Mouse (Mus musculus) mouse embryonic stem cell (cell line): ENCODE data around the gene Gm28539.

Experiments used
- in situ Hi-C, 2 experiments: fragments of 300-500 bp; cut with MboI; formaldehyde crosslinking; loops; 1 replicate in 1 of 2; 3 replicates in 1 of 2; pipeline ENCODE4 v1.14.3; 2019 to 2020; ENCODE audit warnings: low sequenced_read_pairs in 2 of 2, low pct_unique_long_range_greater_than_20kb in 1 of 2, mixed read lengths in 1 of 2; ENCODE audit not compliant: unreplicated experiment in 1 of 2

Gene Gm28539

GRCm38 (mm10) chr16:18836468-18837208 is at the start of gene Gm28539, which contains the start of gene 2510002D24Rik:
Gene Gm28539 (plus strand): TSS chr16:18836584.
Gene 2510002D24Rik (plus strand): TSS chr16:18836578.
- in situ Hi-C loops: no loop called here

GRCm38 (mm10) chr16:18786652-18787051 is 49.7 kb upstream of the Gm28539 start:
- in situ Hi-C loops: no loop called here

- in situ Hi-C loops: no loop called here
Observed at GRCm38 (mm10) chr16:18788627-18789406, 47.6 kb upstream of the Gm28539 start.

- in situ Hi-C loops: loop anchor here in 1 of 2 experiments (5.0 kb wide), 1 partner anchor 103 kb away; no protein-coding TSS in a partner anchor
Observed at GRCm38 (mm10) chr16:18795223-18795899, 41.0 kb upstream of the Gm28539 start.

GRCm38 (mm10) chr16:18796645-18797044 is 39.7 kb upstream of the Gm28539 start:
- in situ Hi-C loops: loop anchor here in 1 of 2 experiments (5.0 kb wide), 1 partner anchor 104 kb away; no protein-coding TSS in a partner anchor

GRCm38 (mm10) chr16:18798151-18798550 is 38.2 kb upstream of the Gm28539 start:
- in situ Hi-C loops: loop anchor here in 1 of 2 experiments (5.0 kb wide), 1 partner anchor 106 kb away; no protein-coding TSS in a partner anchor

GRCm38 (mm10) chr16:18798841-18799240 is 37.5 kb upstream of the Gm28539 start:
- in situ Hi-C loops: loop anchor here in 1 of 2 experiments (5.0 kb wide), 1 partner anchor 107 kb away; no protein-coding TSS in a partner anchor

GRCm38 (mm10) chr16:18805746-18806145 is 30.6 kb upstream of the Gm28539 start:
- in situ Hi-C loops: no loop called here

- in situ Hi-C loops: no loop called here
Observed at GRCm38 (mm10) chr16:18809001-18809400, 27.4 kb upstream of the Gm28539 start.

- in situ Hi-C loops: no loop called here
Observed at GRCm38 (mm10) chr16:18811032-18811431, 25.4 kb upstream of the Gm28539 start.

GRCm38 (mm10) chr16:18811468-18812384 is 24.7 kb upstream of the Gm28539 start, which contains the start of the genes Ufd1 and Cdc45:
Gene Ufd1 (plus strand): TSS chr16:18811779.
Gene Cdc45 (minus strand): TSS chr16:18811987.
- in situ Hi-C loops: no loop called here

GRCm38 (mm10) chr16:18812385-18812910 is 23.9 kb upstream of the Gm28539 start:
- in situ Hi-C loops: no loop called here

- in situ Hi-C loops: no loop called here
Observed at GRCm38 (mm10) chr16:18822356-18822755, 14.0 kb upstream of the Gm28539 start.

GRCm38 (mm10) chr16:18822925-18823324 is 13.5 kb upstream of the Gm28539 start:
- in situ Hi-C loops: no loop called here

GRCm38 (mm10) chr16:18828630-18829029 is 7.8 kb upstream of the Gm28539 start:
- in situ Hi-C loops: no loop called here

- in situ Hi-C loops: no loop called here
Observed at GRCm38 (mm10) chr16:18829102-18829501, 7.3 kb upstream of the Gm28539 start.

- in situ Hi-C loops: no loop called here
Observed at GRCm38 (mm10) chr16:18833486-18833885, 2.9 kb upstream of the Gm28539 start.
